Mouse (Mus musculus): ENCODE data around the gene 4930404H24Rik. TPM values are rescaled to one million over a fixed set of nuclear protein-coding genes. Genes with fewer than 3 reads are reported as not detected.

The 4930404H24Rik gene
- polyA plus RNA-seq, 1 experiment from 2014 or later: not detected

GRCm38 (mm10) chr2:153448519-153448918, 44.1 kb upstream of the 4930404H24Rik start:
- DNase-seq (ENCODE audit: low spot score): no peak

GRCm38 (mm10) chr2:153453961-153454759, 38.4 kb upstream of the 4930404H24Rik start:
- no peak for DNase-seq (ENCODE audit: low spot score)
- Histone ChIP-seq H3K9ac (ENCODE audit: low read depth, low read length) (no peak overlapping the region), H3K36me3 (ENCODE audit: control insufficient read depth, insufficient read depth, low read length) (no peaks in the 10 kb centered on the region), H3K27me3 (replicated peaks; ENCODE audit: control insufficient read depth, insufficient read depth, low read length) (no peaks in the 10 kb centered on the region), H3K9me3 (ENCODE audit: control insufficient read depth, low read length) (no peaks in the 10 kb centered on the region), H3K4me3 (ENCODE audit: low read depth, low read length) (no peak overlapping the region), H3K4me2 (ENCODE audit: low read depth, low read length) (no peak overlapping the region), H3K4me1 (ENCODE audit: control insufficient read depth, insufficient read depth, low read length) (peaks cover 13% of the 10 kb centered on the region), H3K27ac (replicated peaks; ENCODE audit: low read depth, low read length) (no peak overlapping the region)
- no peak for ATAC-seq (ENCODE audit: low read depth)
- WGBS: 69% methylated on average over 12 of the region's 12 CpGs

More at GRCm38 (mm10) chr2:153448519-153448918, 44.1 kb upstream of the 4930404H24Rik start:
- 81% methylated on average over 6 of the region's 6 CpGs for WGBS
- Histone ChIP-seq H3K4me2 (ENCODE audit: low read depth, low read length) (no peak overlapping the region), H3K27me3 (replicated peaks; ENCODE audit: control insufficient read depth, insufficient read depth, low read length) (no peaks in the 10 kb centered on the region), H3K36me3 (ENCODE audit: control insufficient read depth, insufficient read depth, low read length) (no peaks in the 10 kb centered on the region), H3K27ac (replicated peaks; ENCODE audit: low read depth, low read length) (no peak overlapping the region), H3K4me1 (ENCODE audit: control insufficient read depth, insufficient read depth, low read length) (peaks cover 4% of the 10 kb centered on the region; the same call in 1 of the 2 replicates), H3K9me3 (ENCODE audit: control insufficient read depth, low read length) (no peaks in the 10 kb centered on the region), H3K9ac (ENCODE audit: low read depth, low read length) (no peak overlapping the region), H3K4me3 (ENCODE audit: low read depth, low read length) (no peak overlapping the region)
- ATAC-seq (ENCODE audit: low read depth): no peak

GRCm38 (mm10) chr2:153454841-153455506, 37.6 kb upstream of the 4930404H24Rik start:
- Histone ChIP-seq H3K9ac (ENCODE audit: low read depth, low read length) (no peak overlapping the region), H3K4me2 (ENCODE audit: low read depth, low read length) (no peak overlapping the region), H3K27ac (replicated peaks; ENCODE audit: low read depth, low read length) (no peak overlapping the region), H3K36me3 (ENCODE audit: control insufficient read depth, insufficient read depth, low read length) (no peaks in the 10 kb centered on the region), H3K9me3 (ENCODE audit: control insufficient read depth, low read length) (no peaks in the 10 kb centered on the region), H3K27me3 (replicated peaks; ENCODE audit: control insufficient read depth, insufficient read depth, low read length) (no peaks in the 10 kb centered on the region), H3K4me1 (ENCODE audit: control insufficient read depth, insufficient read depth, low read length) (peaks cover 13% of the 10 kb centered on the region), H3K4me3 (ENCODE audit: low read depth, low read length) (no peak overlapping the region)
- 56% methylated on average over 9 of the region's 9 CpGs for WGBS
- ATAC-seq (ENCODE audit: low read depth) (no peak), DNase-seq (ENCODE audit: low spot score) (no peak)

GRCm38 (mm10) chr2:153457467-153457866, 35.1 kb upstream of the 4930404H24Rik start:
- no peaks in the 10 kb centered on the region for H3K27me3 ChIP-seq (replicated peaks; ENCODE audit: control insufficient read depth, insufficient read depth, low read length)
- H3K27ac ChIP-seq (replicated peaks; ENCODE audit: low read depth, low read length): peak overlapping the region; percentile 68
- H3K36me3 ChIP-seq (ENCODE audit: control insufficient read depth, insufficient read depth, low read length): no peaks in the 10 kb centered on the region
- no peak for DNase-seq (ENCODE audit: low spot score)
- WGBS: 22% methylated on average over 4 of the region's 4 CpGs
- H3K4me3 ChIP-seq (ENCODE audit: low read depth, low read length): no peak overlapping the region
- no peaks in the 10 kb centered on the region for H3K9me3 ChIP-seq (ENCODE audit: control insufficient read depth, low read length)
- H3K9ac ChIP-seq (ENCODE audit: low read depth, low read length): no peak overlapping the region
- H3K4me2 ChIP-seq (ENCODE audit: low read depth, low read length): no peak overlapping the region
- H3K4me1 ChIP-seq (ENCODE audit: control insufficient read depth, insufficient read depth, low read length): peaks cover 13% of the 10 kb centered on the region
- peak; percentile 69; the same call in 1 of the 2 replicates for ATAC-seq (ENCODE audit: low read depth)

DNA sequence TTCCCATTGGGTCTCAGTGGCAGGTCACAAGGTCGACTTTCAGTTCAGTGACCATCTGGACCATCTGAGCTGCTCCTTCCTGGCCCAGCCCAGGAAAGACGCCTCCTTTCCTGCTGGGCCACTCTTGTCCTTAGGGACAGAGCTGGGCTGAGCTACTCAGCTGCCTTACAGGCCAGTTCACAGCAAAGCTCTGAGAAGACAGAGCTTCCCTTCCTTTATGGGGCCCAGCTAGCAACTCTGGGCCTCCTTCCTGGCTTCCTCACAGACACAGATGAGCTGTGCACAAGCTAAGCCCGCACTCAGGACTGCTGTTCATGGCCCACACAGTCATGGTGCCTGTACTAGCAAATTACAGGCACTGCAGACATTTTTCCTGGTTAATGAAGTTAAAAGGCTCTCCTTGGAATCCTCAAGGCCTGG, 34.6 kb upstream of the 4930404H24Rik start:
- Histone ChIP-seq H3K9ac (ENCODE audit: low read depth, low read length) (peak overlapping the region; percentile 45; the same call in 1 of the 2 replicates), H3K27ac (replicated peaks; ENCODE audit: low read depth, low read length) (peak overlapping the region; percentile 68), H3K4me3 (ENCODE audit: low read depth, low read length) (no peak overlapping the region), H3K4me2 (ENCODE audit: low read depth, low read length) (no peak overlapping the region), H3K9me3 (ENCODE audit: control insufficient read depth, low read length) (no peaks in the 10 kb centered on the region), H3K36me3 (ENCODE audit: control insufficient read depth, insufficient read depth, low read length) (no peaks in the 10 kb centered on the region), H3K27me3 (replicated peaks; ENCODE audit: control insufficient read depth, insufficient read depth, low read length) (no peaks in the 10 kb centered on the region), H3K4me1 (ENCODE audit: control insufficient read depth, insufficient read depth, low read length) (peaks cover 13% of the 10 kb centered on the region)
- ATAC-seq (ENCODE audit: low read depth) (no peak), DNase-seq (ENCODE audit: low spot score) (no peak)
- 33% methylated on average over 3 of the region's 3 CpGs for WGBS

DNA sequence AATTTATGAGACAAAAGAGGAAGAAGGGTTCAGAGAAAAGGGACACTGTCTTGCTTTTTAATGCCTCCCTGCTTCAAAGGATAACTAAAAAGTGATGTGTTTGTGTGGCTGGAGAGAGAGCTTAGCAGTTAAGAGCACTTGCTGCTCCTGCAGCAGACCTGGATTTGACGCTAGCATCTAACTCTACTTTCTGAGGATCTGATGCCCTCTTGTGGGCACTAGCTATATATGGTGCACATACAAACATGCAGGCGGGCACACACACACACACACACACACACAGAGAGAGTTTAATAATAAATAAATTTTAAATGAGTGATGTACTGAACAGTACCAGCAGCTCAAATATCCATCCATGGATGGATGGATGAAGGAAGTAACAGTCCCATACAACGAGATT, 29.3 kb upstream of the 4930404H24Rik start:
- no peak overlapping the region for H3K4me2 ChIP-seq (ENCODE audit: low read depth, low read length)
- DNase-seq (ENCODE audit: low spot score) (no peak), ATAC-seq (ENCODE audit: low read depth) (no peak)
- WGBS: 80% methylated on average over 3 of the region's 3 CpGs
- H3K9ac ChIP-seq (ENCODE audit: low read depth, low read length): no peak overlapping the region
- H3K36me3 ChIP-seq (ENCODE audit: control insufficient read depth, insufficient read depth, low read length): no peaks in the 10 kb centered on the region
- no peaks in the 10 kb centered on the region for H3K27me3 ChIP-seq (replicated peaks; ENCODE audit: control insufficient read depth, insufficient read depth, low read length)
- no peak overlapping the region for H3K4me3 ChIP-seq (ENCODE audit: low read depth, low read length)
- H3K9me3 ChIP-seq (ENCODE audit: control insufficient read depth, low read length): 0 out of 2 replicates have a peak, but pooled peaks cover 4% of the 10 kb centered on the region
- H3K4me1 ChIP-seq (ENCODE audit: control insufficient read depth, insufficient read depth, low read length): peaks cover 8% of the 10 kb centered on the region
- H3K27ac ChIP-seq (replicated peaks; ENCODE audit: low read depth, low read length): no peak overlapping the region

DNA sequence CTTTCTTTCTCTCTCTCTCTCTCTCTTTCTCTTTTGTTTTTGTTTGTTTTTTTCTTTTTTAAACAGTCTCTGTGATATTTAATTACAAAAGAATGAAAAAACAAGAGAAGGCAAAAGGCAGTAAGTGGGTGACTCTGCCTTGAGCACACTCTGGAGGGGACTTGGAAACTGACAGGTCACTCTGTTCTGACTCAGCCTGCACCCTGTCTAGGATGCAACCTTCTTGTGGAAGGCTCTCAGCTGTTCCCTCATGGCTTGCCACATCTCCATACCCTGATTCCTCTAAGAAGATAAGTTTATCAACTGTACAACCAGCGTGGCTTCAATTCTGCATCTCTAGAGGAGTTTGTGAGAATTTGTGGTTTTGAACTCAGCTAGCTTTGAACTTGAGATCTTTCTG, 25.2 kb upstream of the 4930404H24Rik start:
- WGBS: 66% methylated on average over 1 of the region's 1 CpGs
- peaks cover 11% of the 10 kb centered on the region; the same call in 1 of the 2 replicates for H3K4me1 ChIP-seq (ENCODE audit: control insufficient read depth, insufficient read depth, low read length)
- no peak overlapping the region for H3K4me3 ChIP-seq (ENCODE audit: low read depth, low read length)
- H3K27me3 ChIP-seq (replicated peaks; ENCODE audit: control insufficient read depth, insufficient read depth, low read length): no peaks in the 10 kb centered on the region
- ATAC-seq (ENCODE audit: low read depth): no peak
- no peak overlapping the region for H3K27ac ChIP-seq (replicated peaks; ENCODE audit: low read depth, low read length)
- no peak overlapping the region for H3K9ac ChIP-seq (ENCODE audit: low read depth, low read length)
- H3K36me3 ChIP-seq (ENCODE audit: control insufficient read depth, insufficient read depth, low read length): no peaks in the 10 kb centered on the region
- no peak overlapping the region for H3K4me2 ChIP-seq (ENCODE audit: low read depth, low read length)
- DNase-seq (ENCODE audit: low spot score): no peak
- 0 out of 2 replicates have a peak, but pooled peaks cover 4% of the 10 kb centered on the region for H3K9me3 ChIP-seq (ENCODE audit: control insufficient read depth, low read length)

- no peak for ATAC-seq (ENCODE audit: low read depth)
- Histone ChIP-seq H3K4me1 (ENCODE audit: control insufficient read depth, insufficient read depth, low read length) (peaks cover 11% of the 10 kb centered on the region; the same call in 1 of the 2 replicates), H3K4me2 (ENCODE audit: low read depth, low read length) (no peak overlapping the region), H3K9me3 (ENCODE audit: control insufficient read depth, low read length) (no peaks in the 10 kb centered on the region), H3K27ac (replicated peaks; ENCODE audit: low read depth, low read length) (no peak overlapping the region), H3K4me3 (ENCODE audit: low read depth, low read length) (no peak overlapping the region), H3K36me3 (ENCODE audit: control insufficient read depth, insufficient read depth, low read length) (no peaks in the 10 kb centered on the region), H3K9ac (ENCODE audit: low read depth, low read length) (no peak overlapping the region), H3K27me3 (replicated peaks; ENCODE audit: control insufficient read depth, insufficient read depth, low read length) (no peaks in the 10 kb centered on the region)
- no peak for DNase-seq (ENCODE audit: low spot score)
- WGBS: 26% methylated on average over 2 of the region's 2 CpGs
Observed at GRCm38 (mm10) chr2:153469317-153469716, 23.3 kb upstream of the 4930404H24Rik start.

All from embryonic facial prominence, embryonic 14.5 days (tissue).